Mouse (Mus musculus) small intestine, adult 2 months (tissue): ENCODE measurements around the gene Slc40a1.

ENCODE experiments used
- CTCF ChIP-seq: fragments of 200-500 bp; IDR thresholded peaks from 2 replicates; pipeline ENCODE4 v1.5.1; 2012; ENCODE audit warnings: low read depth, mild to moderate bottlenecking, control low read depth, inconsistent platforms, low read length, moderate library complexity, mixed read lengths; ENCODE audit not compliant: insufficient replicate concordance, insufficient read length; ENCODE audit errors: extremely low read depth
- POLR2A ChIP-seq: fragments of 200-500 bp; IDR thresholded peaks from 2 replicates; pipeline ENCODE4 v1.6.1; 2012; ENCODE audit warnings: low read depth, mild to moderate bottlenecking, control low read depth, inconsistent platforms, low read length, moderate library complexity

DNA sequence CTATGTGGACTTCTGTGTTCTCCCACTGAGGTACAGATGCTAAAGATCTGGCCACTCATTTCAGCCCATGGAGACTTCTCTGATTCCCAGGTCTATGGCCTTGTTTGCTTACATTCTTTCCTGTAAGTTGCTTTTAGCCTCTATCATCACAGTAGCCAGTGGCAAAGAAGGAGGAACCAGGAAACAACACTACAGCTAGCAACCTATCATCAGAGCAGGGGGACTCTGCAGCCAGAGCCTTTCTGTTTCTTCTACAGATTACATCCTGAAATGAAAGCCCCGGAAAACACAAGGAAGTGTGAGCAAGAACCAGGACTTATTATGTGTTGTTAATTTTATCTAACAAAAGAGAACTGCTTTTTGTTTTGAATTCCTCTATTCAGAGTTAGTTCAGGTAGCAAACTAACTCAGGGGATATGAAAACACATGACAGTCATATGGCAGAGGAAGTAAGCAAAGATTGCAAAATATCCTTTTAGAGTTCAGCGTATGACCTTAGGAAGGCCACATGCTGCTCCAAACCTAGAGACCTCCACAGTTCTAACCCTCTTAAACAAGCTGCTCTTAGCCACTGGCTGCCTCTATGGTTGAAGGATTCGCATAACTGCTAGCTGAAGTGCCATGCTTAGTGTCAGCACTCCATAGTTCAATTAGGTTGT is 57.7 kb downstream of the Slc40a1 start:
- TF ChIP-seq CTCF (no peak), POLR2A (no peak)
